Mouse (Mus musculus) retina, embryonic 14.5 days (tissue): ENCODE results near the gene Ace3.

Experiments used
- DNase-seq: peaks from one replicate; pipeline ENCODE4 v3.0.0-alpha.2; 2015; ENCODE audit warnings: low spot score

Ace3 gene

GRCm38 (mm10) chr11:105994375-105994774 lies at the start of gene Ace3:
Gene Ace3, plus strand, starts transcription at chr11:105994675.
- no peak for DNase-seq

GRCm38 (mm10) chr11:105944770-105945672 lies 49.5 kb upstream of the Ace3 start:
- DNase-seq = no peak

GRCm38 (mm10) chr11:105946694-105947154 lies 47.8 kb upstream of the Ace3 start:
- DNase-seq = no peak

- DNase-seq = no peak
Measured at GRCm38 (mm10) chr11:105948255-105948654, 46.2 kb upstream of the Ace3 start.

- no peak for DNase-seq
Measured at GRCm38 (mm10) chr11:105950519-105950918, 44.0 kb upstream of the Ace3 start.

- DNase-seq = no peak
Measured at GRCm38 (mm10) chr11:105951601-105952044, 42.9 kb upstream of the Ace3 start.

GRCm38 (mm10) chr11:105952111-105952510 lies 42.4 kb upstream of the Ace3 start:
- DNase-seq = no peak

- DNase-seq = no peak
Measured at GRCm38 (mm10) chr11:105952911-105953386, 41.5 kb upstream of the Ace3 start, which contains the start of gene Cyb561. Gene Cyb561, minus strand, starts transcription at chr11:105953336.

- DNase-seq = no peak
Measured at GRCm38 (mm10) chr11:105953402-105953801, 41.1 kb upstream of the Ace3 start.

- no peak for DNase-seq
Measured at GRCm38 (mm10) chr11:105955815-105956430, 38.6 kb upstream of the Ace3 start.

GRCm38 (mm10) chr11:105957501-105957900 lies 37.0 kb upstream of the Ace3 start:
- no peak for DNase-seq

GRCm38 (mm10) chr11:105958566-105958965 lies 35.9 kb upstream of the Ace3 start:
- DNase-seq = no peak

- DNase-seq = no peak
Measured at GRCm38 (mm10) chr11:105959355-105959754, 35.1 kb upstream of the Ace3 start.

- DNase-seq = no peak
Measured at GRCm38 (mm10) chr11:105964691-105965090, 29.8 kb upstream of the Ace3 start.

- DNase-seq = no peak
Measured at GRCm38 (mm10) chr11:105966288-105966687, 28.2 kb upstream of the Ace3 start.

- DNase-seq = peak; percentile 55
Measured at GRCm38 (mm10) chr11:105967741-105968574, 26.5 kb upstream of the Ace3 start, which contains the start of gene Ace. Gene Ace, plus strand, starts transcription at chr11:105967945.

- DNase-seq = no peak
Measured at GRCm38 (mm10) chr11:105968948-105969347, 25.5 kb upstream of the Ace3 start.

GRCm38 (mm10) chr11:105969516-105969915 lies 25.0 kb upstream of the Ace3 start:
- DNase-seq = no peak

- DNase-seq = no peak
Measured at GRCm38 (mm10) chr11:105974593-105974992, 19.9 kb upstream of the Ace3 start.

- DNase-seq = no peak
Measured at GRCm38 (mm10) chr11:105975050-105975449, 19.4 kb upstream of the Ace3 start.

GRCm38 (mm10) chr11:105975636-105976035 lies 18.8 kb upstream of the Ace3 start:
- no peak for DNase-seq

GRCm38 (mm10) chr11:105978232-105978631 lies 16.2 kb upstream of the Ace3 start:
- DNase-seq = no peak
